Mouse (Mus musculus) CD8-positive naive resting alpha-beta T cell, adult 2 months (primary cell): ENCODE measurements around the gene Zfp870.
"Not testable (repeated sequence)": the region's sequence is repeated elsewhere in the genome, so short reads cannot be mapped to it uniquely, and the experiment has no call there.

Source experiments
- DNase-seq, 2 experiments: peaks; one replicate each; pipeline ENCODE4 v3.0.0; 2022; ENCODE audit warnings: low read depth in 2 of 2, low spot score in 2 of 2

Zfp870 gene

DNA sequence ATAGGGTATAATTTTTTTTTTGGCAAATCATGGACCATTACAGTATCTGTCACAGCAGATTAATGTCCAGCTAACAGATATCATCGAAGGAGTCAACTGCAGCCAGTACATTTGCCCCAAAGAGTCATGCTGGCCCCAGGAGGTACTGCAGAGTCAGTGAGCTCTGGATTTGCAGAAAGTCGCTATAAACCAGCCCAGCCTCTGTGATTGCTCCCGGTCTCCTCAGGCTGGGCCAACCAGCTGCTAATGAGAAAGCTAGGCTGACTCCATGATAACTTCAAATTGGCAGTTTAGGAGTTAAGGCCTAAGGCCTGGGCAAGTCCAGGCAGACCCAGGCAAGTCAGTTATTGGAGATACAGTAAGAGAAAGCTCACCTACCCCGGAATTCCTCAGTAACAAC is 19.4 kb downstream of the Zfp870 start:
- no peak for DNase-seq

DNA sequence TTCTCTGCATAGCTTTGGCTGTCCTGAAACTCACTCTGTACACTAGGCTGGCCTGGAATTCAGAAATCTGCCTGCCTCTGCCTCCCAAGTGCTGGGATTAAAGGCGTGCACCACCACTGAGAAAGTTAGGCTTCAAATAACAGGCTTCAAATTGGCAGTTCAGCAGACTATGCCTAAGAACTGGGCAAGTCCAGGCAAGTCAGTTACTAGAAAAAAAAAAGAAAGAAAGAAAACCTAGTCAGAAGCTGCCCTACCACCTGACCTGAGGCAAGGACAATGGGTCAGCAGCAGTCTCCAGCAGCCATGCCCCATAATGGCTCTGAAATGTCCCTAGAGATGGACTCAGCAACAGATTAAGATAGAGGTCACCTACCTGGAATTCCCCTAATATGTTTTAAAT is 20.0 kb downstream of the Zfp870 start:
- no peak for DNase-seq

DNA sequence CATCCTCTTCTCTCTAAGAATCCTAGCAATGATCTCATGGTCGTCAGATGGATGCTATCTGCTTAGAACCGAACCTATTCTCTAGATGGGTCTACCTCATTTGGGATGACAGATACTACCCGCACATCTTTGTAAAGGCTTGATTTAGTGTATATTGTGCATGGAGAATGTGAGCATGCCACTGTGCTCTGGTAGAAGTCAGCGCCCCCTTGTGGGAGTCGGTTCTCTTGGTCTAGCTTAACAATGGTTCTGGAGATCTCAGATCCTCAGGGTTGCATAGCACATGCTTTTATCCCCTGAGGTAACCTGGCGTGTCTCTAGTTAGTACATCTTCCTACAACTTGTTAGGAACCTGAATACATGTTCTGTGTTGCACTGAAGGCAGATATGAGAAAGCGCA is 24.2 kb downstream of the Zfp870 start:
- not testable (repeated sequence) for DNase-seq

DNA sequence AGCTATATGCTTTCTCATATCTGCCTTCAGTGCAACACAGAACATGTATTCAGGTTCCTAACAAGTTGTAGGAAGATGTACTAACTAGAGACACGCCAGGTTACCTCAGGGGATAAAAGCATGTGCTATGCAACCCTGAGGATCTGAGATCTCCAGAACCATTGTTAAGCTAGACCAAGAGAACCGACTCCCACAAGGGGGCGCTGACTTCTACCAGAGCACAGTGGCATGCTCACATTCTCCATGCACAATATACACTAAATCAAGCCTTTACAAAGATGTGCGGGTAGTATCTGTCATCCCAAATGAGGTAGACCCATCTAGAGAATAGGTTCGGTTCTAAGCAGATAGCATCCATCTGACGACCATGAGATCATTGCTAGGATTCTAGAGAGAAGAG is 34.7 kb downstream of the Zfp870 start:
- not testable (repeated sequence) for DNase-seq

DNA sequence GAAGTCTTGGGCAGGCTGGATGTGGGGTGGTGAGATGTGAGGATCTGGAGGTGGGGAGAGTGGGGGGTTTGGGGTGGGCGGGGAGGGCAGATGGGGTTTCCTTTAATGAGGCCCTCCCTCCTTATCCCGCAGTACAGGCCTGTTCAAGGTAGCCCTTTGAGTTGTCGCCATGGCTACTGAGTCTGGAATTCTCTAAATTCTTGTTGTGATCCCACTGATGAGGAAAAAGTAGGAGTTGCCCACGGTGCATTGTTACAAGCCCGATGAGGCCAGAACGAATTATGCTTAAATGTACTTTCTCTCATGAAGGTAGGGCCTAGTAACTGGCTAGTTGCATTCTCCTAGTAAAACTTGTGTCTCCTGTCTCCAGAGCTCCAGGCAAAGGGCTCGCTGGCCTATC is 39.9 kb downstream of the Zfp870 start:
- no peak for DNase-seq

DNA sequence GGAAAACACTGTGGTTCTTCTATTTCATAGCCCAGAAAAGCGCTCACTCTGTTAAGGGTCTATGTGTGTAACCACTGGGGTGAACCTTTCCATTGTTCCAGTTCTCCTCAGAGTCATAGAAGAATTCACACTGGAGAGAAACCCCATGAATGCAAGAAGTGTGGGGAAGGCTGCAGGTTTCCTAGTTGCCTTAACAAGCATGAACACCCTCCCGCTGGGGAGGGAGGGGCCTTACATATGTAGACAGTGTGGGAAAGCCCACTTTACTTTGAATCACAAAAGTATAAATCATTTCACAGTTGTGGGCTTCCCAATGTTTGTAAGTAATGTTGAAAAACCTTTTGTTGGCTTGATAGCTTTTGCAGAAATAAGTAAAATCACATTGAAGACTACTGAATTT is 50.1 kb downstream of the Zfp870 start:
- no peak for DNase-seq

DNA sequence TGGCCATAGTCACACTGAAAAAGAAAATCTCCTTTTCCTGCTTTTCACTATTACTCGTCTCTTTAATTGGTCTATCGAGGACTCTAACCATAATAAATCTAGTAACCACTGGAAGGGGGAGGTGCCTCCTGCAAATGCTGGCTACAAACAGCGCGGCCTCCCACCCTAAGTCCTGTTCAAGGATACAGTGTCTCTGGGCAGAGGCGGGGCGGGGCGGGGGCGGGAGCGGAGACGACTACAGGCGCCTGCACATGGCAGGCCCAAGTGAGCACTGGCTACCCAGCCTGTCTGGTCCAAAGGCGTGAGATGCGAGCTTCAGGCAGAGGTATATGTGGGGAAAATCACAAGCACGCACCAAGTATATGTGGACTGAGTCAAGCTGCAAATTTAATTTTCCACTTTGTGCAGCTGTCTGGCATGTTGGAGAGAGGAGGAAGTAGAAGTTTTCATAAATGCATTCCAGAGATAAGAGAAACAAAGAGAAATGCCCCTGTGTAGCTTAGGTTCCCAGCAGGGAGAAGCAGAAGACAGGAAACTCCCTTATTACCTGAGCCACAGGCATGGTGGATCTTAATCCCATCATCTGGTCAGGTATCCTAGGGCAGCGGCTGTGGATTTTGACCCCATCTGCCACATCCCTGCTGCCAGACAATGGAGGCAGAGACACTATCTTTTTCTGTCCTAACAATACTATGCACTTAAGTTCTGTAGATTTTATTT is 52.2 kb downstream of the Zfp870 start:
- no peak for DNase-seq

DNA sequence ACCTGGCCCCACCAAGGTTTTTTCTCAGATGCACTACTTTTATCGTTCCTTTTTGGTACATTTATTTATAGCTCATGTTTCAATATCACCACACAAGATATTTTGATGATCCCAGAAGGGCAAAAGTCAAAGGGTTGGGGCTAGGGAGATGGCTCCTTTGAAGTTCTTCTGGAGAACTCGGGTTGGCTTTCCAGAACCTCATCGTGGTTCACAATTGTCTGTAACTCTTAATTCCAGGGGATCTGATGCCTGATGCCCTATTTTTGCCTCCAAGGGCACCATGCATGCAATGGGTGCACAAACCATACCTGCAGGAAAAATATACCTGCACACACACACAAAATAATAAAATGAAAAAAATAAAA is 61.0 kb downstream of the Zfp870 start:
- no peak for DNase-seq

DNA sequence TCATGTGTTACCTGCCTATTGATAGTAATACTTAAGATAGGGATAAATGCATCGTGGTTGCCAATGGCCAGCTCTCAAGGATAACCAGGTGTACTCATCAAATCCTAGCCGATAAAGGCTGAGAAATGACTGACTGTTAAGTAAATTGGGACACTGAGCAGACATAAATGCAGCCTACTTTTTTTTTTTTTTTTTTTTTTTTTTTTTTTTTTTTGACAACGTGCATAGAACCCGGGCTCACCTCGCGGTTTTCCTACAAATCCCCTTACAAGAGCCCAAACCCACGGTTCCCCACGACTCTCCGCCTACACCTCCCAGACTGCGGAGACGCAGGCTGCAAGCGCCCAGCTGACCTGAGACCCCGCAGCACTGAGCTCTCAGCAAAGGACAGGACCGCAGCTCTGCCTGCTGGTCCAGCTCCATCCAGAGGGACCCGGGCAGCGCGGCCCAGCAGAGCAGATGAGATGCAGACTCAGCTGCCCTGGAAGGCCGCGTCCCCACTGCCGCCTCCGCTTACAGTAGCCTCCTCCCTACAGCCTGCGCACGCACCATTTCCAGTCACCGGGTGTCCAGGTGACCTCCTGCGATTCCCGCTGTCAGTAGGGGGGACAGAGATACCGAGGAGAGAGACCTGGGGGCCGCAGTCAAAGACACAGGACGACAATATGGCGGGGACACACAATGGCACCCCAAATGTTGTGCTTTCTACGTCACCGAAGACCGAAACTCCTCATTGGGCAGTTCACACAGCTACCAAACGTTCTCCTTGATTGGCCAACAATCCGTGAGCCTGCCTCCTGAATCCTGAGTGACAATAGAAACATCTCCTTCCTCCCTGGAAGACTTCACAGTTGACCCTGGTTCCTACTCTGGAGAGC is 61.7 kb downstream of the Zfp870 start, which contains the start of gene Zfp799:
Zfp799 (minus strand) TSS at position 722 of the 878 bp plus-strand sequence.
- peak; percentile 54 to 64 for DNase-seq
